Mouse (Mus musculus) thymus, postnatal 10 days (tissue): ENCODE measurements at regions not wholly inside any gene's neighbourhood (a gene's known extent, or its start where the extent isn't known, plus 50 kb on each side); places are given as distances from the start of the nearest gene placed in this dataset.
"Not testable (repeated sequence)": the region's sequence is repeated elsewhere in the genome, so short reads cannot be mapped to it uniquely, and the experiment has no call there.

Experiments
- DNase-seq, 2 experiments: peaks; one replicate each; pipeline ENCODE4 v3.0.0; 2021; ENCODE audit warnings: low spot score in 2 of 2

DNA sequence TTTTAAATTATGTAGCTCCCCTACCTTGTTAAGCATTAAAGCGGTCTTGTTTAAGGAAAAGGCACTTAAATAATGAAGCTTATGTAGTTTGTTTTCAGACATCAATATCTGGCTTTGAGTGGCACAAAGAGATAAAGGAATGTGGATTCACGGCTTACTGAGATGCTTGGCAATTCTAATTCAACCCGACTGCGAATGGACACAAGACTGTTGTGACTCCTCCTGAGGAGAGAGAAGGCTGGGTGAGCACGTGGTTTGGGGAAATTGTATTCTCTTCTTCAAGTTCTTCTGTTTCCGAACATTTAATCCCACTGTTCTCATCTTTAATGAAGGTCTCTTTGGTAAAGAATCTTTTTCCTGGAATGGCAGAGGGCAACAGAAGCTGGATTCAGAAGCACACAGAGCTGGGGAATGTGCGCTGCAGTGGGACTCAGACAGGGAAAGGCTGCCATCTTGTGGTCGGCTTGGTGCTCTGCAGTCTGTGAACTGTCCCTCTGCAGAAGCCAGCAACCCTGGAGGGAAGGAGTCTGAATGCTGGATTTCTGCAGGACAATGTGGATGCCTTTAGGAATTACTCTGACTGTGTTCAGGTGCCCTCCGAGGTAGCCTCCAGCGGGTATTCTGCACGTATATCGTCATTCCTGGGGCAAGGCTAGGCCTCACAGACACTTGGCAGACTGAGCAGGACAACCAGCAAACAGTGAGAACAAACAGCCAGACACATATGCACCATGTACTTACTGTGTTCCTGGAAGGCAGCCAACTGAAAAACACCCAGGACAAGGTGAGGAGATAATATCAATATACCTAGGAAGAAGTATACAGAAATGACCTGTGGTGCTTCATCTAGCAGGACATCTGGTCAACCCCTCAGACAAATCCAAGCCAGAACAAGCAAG, 54.0 kb upstream of the Pax1 start:
- DNase-seq: peak in 1 of 2 experiments; percentile 28

DNA sequence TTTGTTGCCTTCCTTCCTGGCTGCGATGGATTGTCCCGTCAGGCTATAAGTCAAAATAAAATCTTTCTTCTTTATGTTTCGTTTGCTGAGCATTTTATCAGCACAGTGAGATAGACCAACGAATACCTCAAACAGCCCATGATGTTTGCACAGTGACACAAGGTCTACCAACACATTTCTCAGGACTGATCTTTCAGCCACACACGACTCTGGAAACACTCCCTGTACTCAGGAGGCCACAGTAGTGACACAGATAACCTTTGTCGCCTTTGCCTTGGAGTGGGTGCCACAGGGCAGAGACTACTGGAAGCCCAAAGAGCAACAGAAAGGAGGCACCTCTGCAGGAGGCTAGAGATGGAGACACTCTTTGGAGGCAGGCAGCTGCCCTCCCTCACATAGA, 55.0 kb upstream of the Pax1 start:
- DNase-seq: no peak

DNA sequence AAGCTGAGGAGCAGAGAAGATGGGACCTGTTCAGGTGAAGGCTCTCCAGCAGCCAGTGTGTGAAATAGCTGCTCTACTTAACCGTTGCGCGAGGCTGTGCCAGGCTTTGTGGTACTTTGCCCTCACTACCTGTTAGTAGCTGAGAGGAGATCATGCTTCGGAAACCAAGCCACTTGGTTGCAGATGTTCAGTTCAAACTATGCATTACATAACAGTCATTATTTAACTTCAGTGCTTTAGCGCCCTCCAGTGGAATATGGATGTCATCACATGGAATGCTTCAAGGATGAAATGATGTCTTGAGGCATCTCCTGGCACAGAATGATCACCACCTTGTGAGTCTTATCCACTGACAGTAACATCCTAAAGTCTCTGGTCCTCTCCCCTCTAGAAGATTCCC, 56.5 kb upstream of the Pax1 start:
- DNase-seq: peak in 1 of 2 experiments; percentile 13

DNA sequence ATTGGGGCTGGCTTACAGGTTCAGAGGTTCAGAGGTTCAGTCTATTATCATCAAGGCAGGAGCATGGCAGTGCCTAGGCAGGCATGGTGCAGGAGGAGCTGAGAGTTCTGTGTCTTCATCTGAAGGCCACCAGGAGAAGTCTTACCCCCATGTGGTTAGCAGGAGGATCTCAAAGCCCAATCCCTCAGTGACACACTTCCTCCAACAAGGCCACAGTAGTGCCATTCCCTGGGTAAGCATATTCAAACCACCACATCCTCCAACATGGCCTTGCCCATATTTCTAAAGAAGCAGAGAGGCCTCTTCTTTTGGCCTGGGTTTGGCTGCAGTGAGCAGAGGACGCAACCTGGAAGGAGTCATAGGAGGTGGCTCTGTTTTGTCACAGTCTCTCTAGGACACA, 61.2 kb upstream of the Pax1 start:
- DNase-seq: no peak

DNA sequence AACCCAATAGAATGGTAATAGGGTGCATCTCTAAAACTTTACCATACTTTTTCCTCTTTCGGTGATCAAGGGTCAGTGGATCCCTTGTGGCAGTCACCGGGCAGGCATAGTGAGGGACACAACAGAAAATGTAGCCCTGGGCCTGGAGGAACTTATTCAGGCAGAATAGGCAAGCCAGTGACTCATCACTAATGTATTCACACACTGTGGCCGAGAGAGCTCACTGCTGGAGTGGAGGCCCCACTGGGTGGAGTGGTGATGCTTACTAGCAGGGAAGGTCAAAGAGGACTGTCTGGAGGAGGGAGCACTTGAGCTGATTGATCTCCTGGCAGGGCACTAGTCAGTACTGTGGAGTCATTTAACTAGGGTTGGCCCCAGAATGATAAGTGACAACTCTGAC, 62.4 kb upstream of the Pax1 start:
- no peak for DNase-seq

DNA sequence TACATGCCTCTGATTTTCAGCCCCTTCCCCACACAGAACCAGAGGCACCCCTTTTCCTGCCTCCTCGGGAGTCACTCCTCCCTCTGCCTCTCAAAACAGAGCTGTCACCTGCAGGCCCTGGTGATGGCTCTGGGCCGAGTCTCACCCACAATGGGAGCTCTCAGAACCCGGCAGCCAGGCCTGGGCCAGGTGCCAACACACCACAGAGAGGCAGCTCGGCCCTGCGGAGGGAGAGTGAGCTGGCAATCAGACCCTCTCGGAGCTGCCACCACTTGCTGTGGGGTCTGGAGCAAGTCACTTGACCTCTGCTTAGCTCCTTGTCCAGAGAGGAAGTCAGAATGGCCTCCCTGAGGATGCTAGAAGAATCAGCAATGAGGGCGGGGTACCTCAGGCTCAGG, 63.2 kb upstream of the Pax1 start:
- DNase-seq: no peak

DNA sequence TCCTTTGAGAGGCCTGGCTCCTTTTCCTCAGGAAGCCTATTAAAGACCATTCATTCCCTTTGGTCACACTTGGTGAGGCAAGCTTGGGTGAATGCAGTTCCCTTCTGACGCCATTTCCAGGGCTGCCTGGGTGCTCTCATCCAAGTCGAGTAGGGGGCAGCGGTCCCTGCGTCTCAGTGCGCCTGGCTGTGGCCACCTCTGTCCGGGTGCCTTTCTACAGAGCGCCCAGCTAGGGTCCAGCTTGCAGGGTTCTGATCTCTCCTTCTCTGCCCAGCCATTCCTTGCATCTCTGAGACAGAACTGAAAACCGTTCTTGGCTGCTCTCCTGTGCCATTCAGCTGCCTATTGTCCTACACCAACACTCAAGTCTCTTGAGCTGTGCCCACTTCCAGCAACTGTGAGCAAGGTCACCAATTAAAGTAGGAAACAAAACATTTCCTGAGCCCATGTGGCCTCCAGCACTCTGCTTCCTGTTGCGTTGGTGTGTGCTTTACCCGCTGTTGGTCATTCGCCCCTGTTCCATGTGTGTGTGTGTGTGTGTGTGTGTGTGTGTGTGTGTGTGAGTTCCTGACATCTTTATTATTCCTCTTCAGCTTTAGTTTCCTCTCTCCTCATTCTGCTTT, 63.7 kb upstream of the Pax1 start:
- DNase-seq: no peak

DNA sequence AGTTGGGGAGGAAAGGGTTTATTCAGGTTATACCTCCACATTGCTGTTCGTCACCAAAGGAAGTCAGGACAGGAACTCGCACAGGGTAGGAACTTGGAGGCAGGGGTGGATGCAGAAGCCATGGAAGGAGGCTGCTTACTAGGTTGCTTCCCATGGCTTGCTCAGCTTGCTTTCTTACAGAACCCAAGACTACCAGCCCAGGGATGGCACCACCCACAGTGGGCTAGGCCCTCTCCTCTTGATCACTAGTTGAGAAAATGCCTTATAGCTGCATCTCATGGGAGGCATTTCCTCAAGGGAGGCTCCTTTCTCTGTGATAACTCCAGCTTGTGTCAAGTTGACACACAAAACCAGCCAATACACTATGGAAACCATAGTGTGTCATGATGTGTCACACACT, 66.8 kb upstream of the Pax1 start:
- not testable (repeated sequence) for DNase-seq

DNA sequence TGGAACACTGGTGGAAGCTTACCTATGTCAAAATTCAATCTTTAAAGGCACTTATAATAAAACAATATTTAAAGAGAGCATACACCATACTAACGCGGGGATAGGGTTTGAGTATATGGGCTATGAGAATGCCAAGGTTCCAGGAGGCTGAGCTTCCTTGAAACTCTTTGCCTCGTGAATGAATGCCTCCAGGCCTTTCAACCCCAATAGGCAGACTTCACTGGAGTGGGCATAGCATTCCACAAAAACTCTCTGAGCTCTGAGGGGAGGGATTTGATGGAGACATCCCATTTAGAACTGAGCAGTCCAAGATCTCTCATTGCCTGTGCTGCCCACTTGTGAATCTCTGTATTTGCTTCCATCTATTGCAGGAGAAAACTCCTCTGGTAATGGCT, 68.4 kb upstream of the Pax1 start:
- no peak for DNase-seq

DNA sequence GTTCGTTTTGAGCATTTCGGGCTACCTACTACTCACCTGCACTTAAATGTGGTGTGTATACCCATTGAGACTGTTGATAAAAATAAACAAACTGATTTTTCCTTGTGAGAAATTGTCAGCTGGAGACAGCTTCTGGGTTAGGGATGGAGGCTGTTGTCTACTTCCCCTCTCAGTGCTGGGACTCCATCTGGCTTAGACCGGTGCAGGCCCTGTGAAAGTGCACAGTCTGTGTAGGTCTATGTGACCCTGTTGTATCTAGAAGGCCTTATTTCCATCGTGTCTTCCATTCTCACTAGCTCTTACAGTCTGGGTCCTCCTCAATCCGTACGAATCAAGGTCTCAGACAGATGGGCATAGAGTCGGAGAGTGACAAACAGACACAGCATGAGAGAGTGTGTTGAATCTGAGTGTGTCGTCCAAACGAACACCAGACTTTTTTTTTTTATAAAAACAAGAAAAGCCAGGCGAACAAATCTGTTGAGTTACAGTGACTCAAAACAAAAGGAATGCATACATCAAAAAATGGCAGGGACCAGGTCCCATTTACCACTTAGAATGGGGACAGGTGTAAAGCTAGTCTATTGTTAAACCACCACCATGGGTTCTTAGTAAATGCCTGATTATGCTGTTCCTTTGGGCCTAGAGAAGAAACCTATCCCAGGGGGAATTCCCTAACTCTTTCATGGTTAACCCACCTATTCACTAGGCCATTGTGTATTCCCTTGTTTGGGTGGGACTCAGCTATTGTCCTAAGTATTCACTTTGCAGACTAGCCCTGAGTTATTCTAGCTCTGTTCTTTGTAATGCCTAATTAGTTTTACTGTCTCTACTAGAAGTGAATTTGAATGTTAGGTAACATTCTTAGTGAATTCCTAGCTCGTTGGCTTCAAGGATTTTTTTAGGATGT, 69.1 kb upstream of the Pax1 start:
- no peak for DNase-seq

DNA sequence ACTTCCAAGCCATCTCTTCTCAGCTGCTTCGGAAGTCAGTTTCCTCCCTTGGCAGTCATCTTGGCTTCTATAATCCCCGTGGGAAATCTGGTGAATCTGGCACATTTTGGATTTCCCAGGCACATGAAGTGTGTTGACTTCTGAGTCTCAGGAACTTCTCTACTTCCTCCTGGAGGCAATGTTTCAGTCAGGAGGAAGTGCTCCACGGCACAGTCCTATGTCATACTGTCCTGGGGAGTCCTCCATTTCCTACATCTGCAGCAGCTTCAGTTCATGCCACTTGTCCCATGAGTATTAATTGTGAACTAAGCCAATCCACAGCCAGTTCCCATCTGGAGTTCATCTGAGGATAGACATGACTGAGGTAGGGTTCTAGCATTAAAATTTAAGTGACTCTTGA, 78.3 kb upstream of the Pax1 start:
- DNase-seq: no peak

DNA sequence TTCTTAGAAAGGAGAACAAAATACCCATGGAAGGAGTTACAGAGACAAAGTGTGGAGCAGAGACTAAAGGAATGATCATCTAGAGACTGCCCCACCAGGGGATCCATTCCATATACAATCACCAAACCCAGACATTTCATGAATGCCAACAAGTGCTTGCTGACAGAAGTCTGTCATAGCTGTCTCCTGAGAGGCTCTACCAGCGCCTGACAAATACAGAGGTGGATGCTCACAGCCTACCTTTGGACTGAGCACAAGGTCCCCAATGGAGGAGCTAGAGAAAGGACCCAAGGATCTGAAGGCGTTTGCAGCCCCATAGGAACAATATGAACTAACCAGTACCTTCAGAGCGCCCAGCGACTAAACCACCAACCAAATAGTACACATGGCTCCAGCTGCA, 83.6 kb upstream of the Nkx2-2 start:
- DNase-seq: no peak

DNA sequence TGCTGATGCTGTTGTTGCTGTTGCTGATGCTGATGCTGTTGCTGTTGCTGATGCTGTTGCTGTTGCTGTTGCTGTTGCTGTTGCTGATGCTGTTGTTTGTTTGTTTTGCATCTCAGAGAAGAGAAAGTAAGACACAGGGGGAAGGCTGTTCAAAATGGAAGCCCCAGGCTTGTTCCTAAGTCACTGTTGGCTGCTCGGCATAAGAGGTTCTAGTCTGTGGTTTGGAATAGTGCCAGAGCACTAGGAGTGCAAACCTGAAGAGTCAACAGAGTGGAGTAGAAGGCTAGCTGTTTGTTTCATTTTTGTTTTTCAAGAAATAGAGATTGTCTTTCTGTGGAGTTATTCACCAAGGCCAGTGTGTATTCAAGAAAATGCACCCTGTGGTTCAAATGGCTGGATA, 75.1 kb upstream of the Nkx2-2 start:
- no peak for DNase-seq

DNA sequence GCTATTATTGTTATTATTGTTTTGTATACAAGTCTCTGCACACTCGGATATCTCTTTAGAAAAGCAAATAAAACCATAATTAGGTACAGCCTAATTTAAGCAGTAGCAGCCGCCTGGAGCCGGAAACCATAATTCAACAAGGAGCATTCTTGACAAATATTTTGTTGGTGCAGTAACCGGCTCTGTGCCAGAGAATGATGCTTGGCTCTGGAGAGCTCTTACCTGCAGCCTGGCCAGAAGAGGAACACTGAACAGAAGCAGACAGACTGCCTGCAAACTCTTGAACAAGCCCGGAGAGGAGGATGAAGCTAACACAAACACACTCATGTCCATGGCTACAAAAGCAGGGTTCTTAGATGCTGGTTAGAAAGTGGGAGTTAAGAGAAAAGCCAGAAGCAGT, 73.9 kb upstream of the Nkx2-2 start:
- no peak for DNase-seq

DNA sequence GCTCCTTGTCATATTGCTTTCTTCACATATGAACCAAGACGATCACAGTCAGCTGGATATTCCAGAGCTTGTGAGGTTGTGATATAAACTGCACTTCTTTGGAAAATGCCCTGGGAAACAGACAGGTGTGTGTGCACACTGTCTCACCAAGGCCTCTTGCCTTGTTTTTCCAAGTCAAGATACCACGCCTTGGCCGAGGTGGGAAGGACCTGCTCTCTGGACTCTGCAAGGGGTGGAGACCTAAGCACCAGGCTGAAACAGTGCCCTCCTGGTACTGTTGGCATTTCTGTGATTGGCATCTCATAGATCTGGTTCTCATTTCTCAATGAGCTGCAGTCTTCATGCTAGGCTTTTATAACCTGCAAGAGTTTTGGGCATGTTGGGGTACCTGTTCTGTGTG, 73.2 kb upstream of the Nkx2-2 start:
- DNase-seq: no peak

DNA sequence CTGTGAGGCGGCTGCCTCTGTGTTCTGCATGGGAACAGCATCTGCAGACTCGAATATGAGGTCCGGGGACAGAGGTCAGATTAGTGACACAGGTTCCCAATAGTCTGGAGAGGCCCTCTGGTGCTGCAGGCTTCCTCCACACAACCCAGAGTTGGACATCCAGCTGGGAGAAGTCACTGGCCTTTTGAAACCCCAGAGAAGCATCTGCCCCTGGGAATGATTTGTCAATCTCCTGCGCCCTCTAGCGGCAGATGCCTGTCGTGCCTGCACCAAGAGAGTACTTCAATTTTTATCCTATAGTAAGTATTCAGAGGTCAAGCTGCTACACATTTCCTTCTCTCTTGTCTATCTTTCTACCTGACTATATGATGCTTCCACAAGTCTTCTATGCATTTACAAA, 62.7 kb upstream of the Nkx2-2 start:
- peak in 1 of 2 experiments; percentile 58 for DNase-seq

DNA sequence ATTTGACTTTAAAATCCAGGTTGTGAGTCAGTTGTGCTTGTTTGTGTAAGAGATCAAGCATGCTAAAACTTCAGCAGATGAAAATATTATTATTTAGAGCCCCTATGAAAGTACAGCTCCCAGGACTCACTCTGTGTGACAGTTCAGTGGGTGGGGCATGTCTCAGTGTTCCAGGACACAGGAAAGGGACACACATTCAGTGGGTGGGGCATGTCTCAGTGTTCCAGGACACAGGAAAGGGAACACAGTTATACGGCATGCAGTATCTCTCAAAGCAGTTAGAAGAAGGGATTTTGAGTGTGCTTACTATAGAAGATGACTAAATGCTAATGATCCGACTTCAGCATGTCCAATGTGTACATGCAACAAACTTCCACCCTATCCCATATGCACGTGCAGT, 60.9 kb upstream of the Nkx2-2 start:
- DNase-seq: no peak

DNA sequence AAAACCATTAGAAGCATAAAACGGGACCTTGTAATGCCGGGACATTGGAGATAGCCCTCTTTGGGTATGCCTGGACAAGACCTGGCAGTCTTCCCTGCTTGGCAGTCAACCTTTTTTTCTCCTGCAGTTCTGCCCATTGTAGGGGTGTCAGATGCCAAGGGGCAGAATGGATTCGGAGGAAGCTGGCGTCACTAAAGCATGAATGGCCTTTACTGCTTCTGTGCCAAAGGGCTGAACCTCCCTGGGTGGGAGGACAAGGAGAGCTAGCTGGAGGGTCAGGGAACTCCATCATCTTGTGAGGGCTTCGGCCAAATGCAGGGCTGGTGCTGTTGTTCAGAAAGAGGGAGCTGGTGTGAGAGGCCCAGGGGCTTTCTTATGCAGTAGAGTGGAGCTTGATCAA, 60.1 kb upstream of the Nkx2-2 start:
- no peak for DNase-seq

DNA sequence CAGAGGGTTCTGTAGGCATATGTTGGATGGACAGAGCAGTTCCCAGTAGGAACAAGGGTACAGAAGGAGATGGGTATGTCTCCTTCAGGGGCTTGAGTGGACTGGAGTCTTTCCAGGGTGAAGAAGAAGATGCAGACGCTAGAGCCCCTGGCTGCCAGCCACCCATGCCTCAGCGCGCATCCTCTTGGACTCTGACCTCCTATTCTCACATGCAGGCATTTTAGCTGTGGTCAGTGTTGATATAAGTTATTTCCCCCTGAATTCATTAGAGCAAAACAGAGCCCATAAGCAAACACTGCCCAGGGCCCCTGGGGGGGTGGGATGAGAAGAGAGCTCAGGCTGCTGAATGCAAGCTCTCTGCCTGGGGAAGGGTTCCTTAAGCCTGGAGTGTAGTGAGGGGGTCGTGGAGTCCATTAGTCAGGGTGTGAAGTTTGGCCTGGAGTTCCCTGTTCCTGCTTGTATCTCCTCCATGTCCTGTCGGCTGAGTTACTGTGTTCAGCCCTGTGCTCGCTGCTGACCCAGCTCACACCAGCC, 54.0 kb upstream of the Nkx2-2 start:
- DNase-seq: no peak

DNA sequence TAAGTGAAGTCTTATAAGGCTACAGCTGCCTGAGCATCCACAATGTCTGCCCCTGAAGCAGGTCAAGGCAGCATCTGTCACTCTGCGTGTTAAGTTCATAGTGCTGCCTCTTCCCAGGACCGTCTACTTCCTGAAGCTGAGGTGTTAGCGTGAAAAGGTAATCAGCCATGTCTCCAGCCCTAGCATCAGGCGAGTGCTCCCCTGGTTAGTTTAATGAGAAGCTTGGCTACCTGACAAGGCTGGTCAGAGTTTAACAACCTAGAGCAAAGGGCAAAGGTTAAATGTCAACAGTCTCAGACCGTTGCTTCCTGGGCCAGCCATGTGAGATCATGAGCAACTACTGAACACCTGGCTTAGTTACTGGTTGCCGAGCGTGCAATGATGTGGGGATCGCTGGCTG, 53.2 kb upstream of the Nkx2-2 start:
- DNase-seq: no peak

DNA sequence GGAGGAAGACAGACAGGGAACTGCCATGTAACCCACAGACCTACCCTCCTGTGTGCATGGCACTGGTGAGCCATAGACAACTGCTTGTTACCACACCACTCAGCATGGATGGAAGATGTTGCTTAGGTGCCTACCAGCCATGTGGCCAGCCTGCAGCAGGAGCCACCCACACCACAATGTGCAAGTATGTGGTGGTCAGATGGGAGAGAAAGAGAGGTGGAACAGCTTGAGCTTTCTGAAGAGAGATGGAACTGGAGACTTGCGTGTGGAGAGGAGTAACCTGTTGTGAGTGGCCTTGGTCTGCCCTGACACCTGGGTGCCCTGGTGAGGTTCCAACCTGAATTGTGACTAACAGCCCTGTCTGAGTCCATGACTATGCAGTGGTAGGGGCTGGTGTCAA, 50.4 kb upstream of the Nkx2-2 start:
- DNase-seq: no peak
